Mouse (Mus musculus): Measurements from ENCODE around the gene Ubtd1.

Ubtd1 gene

GRCm38 (mm10) chr19:41994023-41994422 is 12.5 kb downstream of the Ubtd1 start:
- no peak for DNase-seq (ENCODE audit: low read depth, low spot score)

- no peak for DNase-seq (ENCODE audit: low read depth, low spot score)
These were observed 13.9 kb downstream of the Ubtd1 start for GRCm38 (mm10) chr19:41995483-41995882.

GRCm38 (mm10) chr19:41997090-41997489 is 15.5 kb downstream of the Ubtd1 start:
- no peak for DNase-seq (ENCODE audit: low read depth, low spot score)

GRCm38 (mm10) chr19:41998770-41999548 is 17.4 kb downstream of the Ubtd1 start:
- DNase-seq (ENCODE audit: low read depth, low spot score), result no peak

GRCm38 (mm10) chr19:41999688-42000283 is 18.2 kb downstream of the Ubtd1 start:
- DNase-seq (ENCODE audit: low read depth, low spot score), result no peak

- DNase-seq (ENCODE audit: low read depth, low spot score), result no peak
These were observed 18.9 kb downstream of the Ubtd1 start for GRCm38 (mm10) chr19:42000446-42000958.

- no peak for DNase-seq (ENCODE audit: low read depth, low spot score)
These were observed 19.9 kb downstream of the Ubtd1 start for GRCm38 (mm10) chr19:42001253-42001980.

GRCm38 (mm10) chr19:42004258-42004657 is 22.7 kb downstream of the Ubtd1 start:
- no peak for DNase-seq (ENCODE audit: low read depth, low spot score)

GRCm38 (mm10) chr19:42005616-42006015 is 24.1 kb downstream of the Ubtd1 start:
- no peak for DNase-seq (ENCODE audit: low read depth, low spot score)

- no peak for DNase-seq (ENCODE audit: low read depth, low spot score)
These were observed 25.0 kb downstream of the Ubtd1 start for GRCm38 (mm10) chr19:42006568-42006967.

- no peak for DNase-seq (ENCODE audit: low read depth, low spot score)
These were observed 27.0 kb downstream of the Ubtd1 start for GRCm38 (mm10) chr19:42008586-42008985.

GRCm38 (mm10) chr19:42009067-42009466 is 27.5 kb downstream of the Ubtd1 start:
- DNase-seq (ENCODE audit: low read depth, low spot score), result no peak

GRCm38 (mm10) chr19:42010436-42010835 is 28.9 kb downstream of the Ubtd1 start:
- DNase-seq (ENCODE audit: low read depth, low spot score), result no peak

GRCm38 (mm10) chr19:42011123-42011522 is 29.6 kb downstream of the Ubtd1 start:
- DNase-seq (ENCODE audit: low read depth, low spot score), result no peak

- peak; percentile 71 for DNase-seq (ENCODE audit: low read depth, low spot score)
These were observed 32.8 kb downstream of the Ubtd1 start for GRCm38 (mm10) chr19:42014231-42014825.

GRCm38 (mm10) chr19:42015001-42015400 is 33.4 kb downstream of the Ubtd1 start:
- DNase-seq (ENCODE audit: low read depth, low spot score), result no peak

- DNase-seq (ENCODE audit: low read depth, low spot score), result no peak
These were observed 34.7 kb downstream of the Ubtd1 start for GRCm38 (mm10) chr19:42016251-42016650.

GRCm38 (mm10) chr19:42016840-42017239 is 35.3 kb downstream of the Ubtd1 start:
- DNase-seq (ENCODE audit: low read depth, low spot score), result peak; percentile 46

GRCm38 (mm10) chr19:42017399-42018247 is 36.1 kb downstream of the Ubtd1 start:
- peak; percentile 78 for DNase-seq (ENCODE audit: low read depth, low spot score)

GRCm38 (mm10) chr19:42019011-42019522 is 37.5 kb downstream of the Ubtd1 start:
- no peak for DNase-seq (ENCODE audit: low read depth, low spot score)
